Mouse (Mus musculus) ES-Bruce4 (cell line): Measurements from ENCODE around the gene Slc5a10. TPM values are rescaled to one million over a fixed set of nuclear protein-coding genes. Genes with fewer than 3 reads are reported as not detected.

ENCODE experiments used
- H3K27ac ChIP-seq: 2 replicates; pipeline ENCODE4 v1.5.1; 2012; ENCODE audit warnings: low read length, inconsistent platforms; ENCODE audit not compliant: insufficient read depth
- H3K27me3 ChIP-seq: 2 replicates; pipeline ENCODE4 v1.6.1; 2012; ENCODE audit warnings: mild to moderate bottlenecking, low read length, inconsistent platforms; ENCODE audit not compliant: control insufficient read depth, poor library complexity, insufficient read depth, severe bottlenecking
- H3K36me3 ChIP-seq: 2 replicates; pipeline ENCODE4 v1.6.1; 2012; ENCODE audit warnings: inconsistent platforms, mild to moderate bottlenecking, low read length, moderate library complexity; ENCODE audit not compliant: control insufficient read depth, poor library complexity, insufficient read depth, severe bottlenecking
- H3K4me1 ChIP-seq: one replicate; pipeline ENCODE4 v1.8.1; 2011; ENCODE audit warnings: low read length; ENCODE audit not compliant: control insufficient read depth, insufficient read depth
- H3K4me3 ChIP-seq: 2 replicates; pipeline ENCODE4 v1.5.1; 2011; ENCODE audit warnings: low read depth, mild to moderate bottlenecking, low read length
- H3K9ac ChIP-seq: 2 replicates; pipeline ENCODE4 v1.6.1; 2012; ENCODE audit warnings: low read depth, mild to moderate bottlenecking, inconsistent platforms; ENCODE audit not compliant: poor library complexity, severe bottlenecking
- H3K9me3 ChIP-seq: replicated peaks from 2 replicates; pipeline ENCODE4 v1.6.1; 2012; ENCODE audit warnings: mild to moderate bottlenecking, low read length, inconsistent platforms; ENCODE audit not compliant: control insufficient read depth, poor library complexity, insufficient read depth, severe bottlenecking
- CTCF ChIP-seq: IDR thresholded peaks from one replicate; pipeline ENCODE4 v1.8.1; 2011; ENCODE audit warnings: low read depth, low read length
- EP300 ChIP-seq: IDR thresholded peaks from 2 replicates; pipeline ENCODE4 v1.6.1; 2011; ENCODE audit warnings: low read depth, low read length; ENCODE audit not compliant: insufficient read depth
- POLR2A ChIP-seq: IDR thresholded peaks from one replicate; pipeline ENCODE4 v1.8.1; 2011; ENCODE audit warnings: low read length; ENCODE audit not compliant: insufficient read depth
- polyA plus RNA-seq: library from polyadenylated mRNA; stranded (reverse); fragments of >200 nt; gene quantifications from 2 replicates; pipeline ENCODE4 v1.2.4, GENCODE M21; 2011; ENCODE audit warnings: low read depth; ENCODE audit not compliant: missing spikeins, insufficient read depth, insufficient read length

Slc5a10 gene
- polyA plus RNA-seq, 1 experiment = not detected

GRCm38 (mm10) chr11:61647110-61647910, 73.3 kb downstream of the Slc5a10 start:
- no peak overlapping the region for H3K9ac ChIP-seq
- no peaks in the 10 kb centered on the region for H3K36me3 ChIP-seq
- no peaks in the 10 kb centered on the region for H3K9me3 ChIP-seq

DNA sequence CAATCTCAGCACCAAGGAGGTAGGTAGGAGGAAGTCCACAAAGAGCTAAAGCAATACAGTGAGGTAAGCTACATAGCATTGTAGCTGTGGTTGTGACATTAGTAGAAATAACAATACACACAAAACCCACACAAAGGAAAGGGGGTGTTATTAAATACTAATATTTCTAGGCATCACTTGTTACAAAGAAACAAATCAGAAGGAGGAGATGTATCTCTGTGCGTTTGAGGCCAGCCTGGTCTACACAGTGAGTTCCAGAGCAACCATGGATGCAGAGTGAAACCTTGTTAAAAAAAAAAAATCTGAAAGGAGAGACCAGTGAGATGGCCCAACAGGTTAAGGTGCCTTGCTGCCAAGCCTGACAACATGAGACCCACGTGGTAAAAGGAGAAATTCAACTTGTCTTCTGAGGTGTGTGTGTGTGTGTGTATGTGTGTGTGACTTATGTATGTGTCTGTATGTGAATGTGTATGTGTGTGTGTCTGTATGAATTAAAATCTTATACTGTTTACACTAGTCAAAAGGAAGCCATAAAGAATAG, 74.1 kb downstream of the Slc5a10 start:
- Histone ChIP-seq H3K4me1 (no peaks in the 10 kb centered on the region), H3K27me3 (no peaks in the 10 kb centered on the region), H3K9me3 (no peaks in the 10 kb centered on the region), H3K36me3 (no peaks in the 10 kb centered on the region), H3K4me3 (no peak overlapping the region), H3K27ac (no peak overlapping the region), H3K9ac (no peak overlapping the region)
- TF ChIP-seq CTCF = no peak
- no peak for TF ChIP-seq EP300
- TF ChIP-seq POLR2A = no peak

More at GRCm38 (mm10) chr11:61647110-61647910, 73.3 kb downstream of the Slc5a10 start:
- no peaks in the 10 kb centered on the region for H3K27me3 ChIP-seq
- H3K27ac ChIP-seq = no peak overlapping the region
- H3K4me1 ChIP-seq = no peaks in the 10 kb centered on the region
- no peak overlapping the region for H3K4me3 ChIP-seq
- TF ChIP-seq CTCF (no peak), EP300 (no peak)

- H3K36me3 ChIP-seq = no peaks in the 10 kb centered on the region
- no peaks in the 10 kb centered on the region for H3K4me1 ChIP-seq
- H3K9me3 ChIP-seq = no peaks in the 10 kb centered on the region
- no peak overlapping the region for H3K4me3 ChIP-seq
- no peak for TF ChIP-seq CTCF
- TF ChIP-seq EP300 = no peak
- TF ChIP-seq POLR2A = no peak
- H3K27me3 ChIP-seq = no peaks in the 10 kb centered on the region
- no peak overlapping the region for H3K27ac ChIP-seq
- H3K9ac ChIP-seq = no peak overlapping the region
Measured at GRCm38 (mm10) chr11:61645357-61645857, 75.2 kb downstream of the Slc5a10 start.

DNA sequence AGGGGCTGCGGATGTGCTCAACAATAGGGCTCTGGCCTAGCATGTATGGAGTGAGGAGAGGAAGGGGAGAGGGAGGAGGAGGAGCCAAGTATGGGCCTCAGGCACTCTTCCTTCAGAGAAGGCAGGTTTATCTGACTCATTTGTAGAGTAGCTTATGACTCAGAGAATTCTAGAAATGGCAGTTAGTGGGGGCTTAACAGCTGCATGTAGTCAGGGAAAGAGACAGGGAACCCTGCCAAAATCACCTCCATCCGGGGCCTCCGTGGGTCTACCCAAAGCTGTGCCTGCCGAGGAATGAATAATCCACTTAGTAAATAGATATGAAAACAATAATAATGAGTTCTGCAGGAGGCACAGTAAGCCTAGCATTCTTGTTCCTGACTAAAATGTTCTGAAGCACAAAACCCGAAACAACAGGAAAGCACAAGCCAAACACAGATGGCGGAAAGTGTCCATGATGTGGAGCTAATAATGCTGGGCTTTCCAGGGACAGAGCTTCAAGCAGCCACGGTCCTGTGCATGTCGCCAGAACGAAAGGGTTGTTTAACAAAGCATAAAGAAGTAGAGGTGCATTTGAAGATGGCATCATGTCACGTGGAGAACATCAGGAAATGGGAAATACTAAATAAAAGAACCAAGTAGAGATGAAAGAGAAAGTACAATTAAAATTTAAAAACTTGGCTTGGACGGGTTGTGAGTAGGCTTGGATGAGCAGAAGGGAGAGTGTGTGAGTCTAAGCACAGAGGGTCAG, 75.9 kb downstream of the Slc5a10 start:
- TF ChIP-seq EP300 (no peak), POLR2A (no peak), CTCF (no peak)
- no peak overlapping the region for H3K27ac ChIP-seq
- H3K4me1 ChIP-seq = no peaks in the 10 kb centered on the region
- no peaks in the 10 kb centered on the region for H3K36me3 ChIP-seq
- H3K9me3 ChIP-seq = no peaks in the 10 kb centered on the region
- no peak overlapping the region for H3K4me3 ChIP-seq
- H3K9ac ChIP-seq = no peak overlapping the region
- no peaks in the 10 kb centered on the region for H3K27me3 ChIP-seq

GRCm38 (mm10) chr11:61643184-61643961, 77.3 kb downstream of the Slc5a10 start:
- Histone ChIP-seq H3K9ac (no peak overlapping the region), H3K4me3 (no peak overlapping the region), H3K4me1 (no peaks in the 10 kb centered on the region), H3K36me3 (no peaks in the 10 kb centered on the region), H3K9me3 (no peaks in the 10 kb centered on the region; the same call in 1 of the 2 replicates), H3K27ac (no peak overlapping the region), H3K27me3 (no peaks in the 10 kb centered on the region)
- TF ChIP-seq CTCF = no peak
- no peak for TF ChIP-seq POLR2A
- TF ChIP-seq EP300 = no peak
